Mouse (Mus musculus) olfactory bulb, adult 2 months (tissue): ENCODE results near the gene Snrnp200. TPM values are rescaled to one million over a fixed set of nuclear protein-coding genes. Genes with fewer than 3 reads are reported as not detected.
"Not testable (repeated sequence)": the region's sequence is repeated elsewhere in the genome, so short reads cannot be mapped to it uniquely, and the experiment has no call there.

Experiments used
- H3K27ac ChIP-seq: fragments of 200-500 bp; 2 replicates; pipeline ENCODE4 v1.5.1; 2012; ENCODE audit warnings: low read depth, low read length; ENCODE audit not compliant: insufficient read depth
- H3K4me1 ChIP-seq: fragments of 200-500 bp; 2 replicates; pipeline ENCODE4 v1.6.1; 2012; ENCODE audit warnings: low read length; ENCODE audit not compliant: control insufficient read depth, insufficient read depth
- H3K4me3 ChIP-seq: fragments of 200-500 bp; 2 replicates; pipeline ENCODE4 v1.5.1; 2012; ENCODE audit warnings: mild to moderate bottlenecking, low read depth, low read length, moderate library complexity; ENCODE audit not compliant: insufficient read depth
- CTCF ChIP-seq: fragments of 200-500 bp; IDR thresholded peaks from 2 replicates; pipeline ENCODE4 v1.5.1; 2012; ENCODE audit warnings: low read depth, mild to moderate bottlenecking, low read length, moderate library complexity; ENCODE audit not compliant: insufficient read depth
- POLR2A ChIP-seq: fragments of 200-500 bp; IDR thresholded peaks from 2 replicates; pipeline ENCODE4 v1.6.1; 2012; ENCODE audit warnings: mild to moderate bottlenecking, low read depth, low read length, moderate library complexity; ENCODE audit not compliant: insufficient read depth
- WGBS: fragments of 180-500 bp; shearing (Covaris S2); methylation state at CpG from one replicate; pipeline ENCODE4 v1.1.7; 2018; 5-methylcytosine and 5-hydroxymethylcytosine counted together
- polyA plus RNA-seq: library from polyadenylated mRNA; stranded (reverse); fragments of >200 nt; gene quantifications from 2 replicates; pipeline ENCODE4 v1.2.4, GENCODE M21; 2012; ENCODE audit warnings: low replicate concordance; ENCODE audit not compliant: missing spikeins, insufficient read depth, insufficient read length

Snrnp200 gene
- 192 TPM in 1 of 2 replicates, not detected in the other for polyA plus RNA-seq

DNA sequence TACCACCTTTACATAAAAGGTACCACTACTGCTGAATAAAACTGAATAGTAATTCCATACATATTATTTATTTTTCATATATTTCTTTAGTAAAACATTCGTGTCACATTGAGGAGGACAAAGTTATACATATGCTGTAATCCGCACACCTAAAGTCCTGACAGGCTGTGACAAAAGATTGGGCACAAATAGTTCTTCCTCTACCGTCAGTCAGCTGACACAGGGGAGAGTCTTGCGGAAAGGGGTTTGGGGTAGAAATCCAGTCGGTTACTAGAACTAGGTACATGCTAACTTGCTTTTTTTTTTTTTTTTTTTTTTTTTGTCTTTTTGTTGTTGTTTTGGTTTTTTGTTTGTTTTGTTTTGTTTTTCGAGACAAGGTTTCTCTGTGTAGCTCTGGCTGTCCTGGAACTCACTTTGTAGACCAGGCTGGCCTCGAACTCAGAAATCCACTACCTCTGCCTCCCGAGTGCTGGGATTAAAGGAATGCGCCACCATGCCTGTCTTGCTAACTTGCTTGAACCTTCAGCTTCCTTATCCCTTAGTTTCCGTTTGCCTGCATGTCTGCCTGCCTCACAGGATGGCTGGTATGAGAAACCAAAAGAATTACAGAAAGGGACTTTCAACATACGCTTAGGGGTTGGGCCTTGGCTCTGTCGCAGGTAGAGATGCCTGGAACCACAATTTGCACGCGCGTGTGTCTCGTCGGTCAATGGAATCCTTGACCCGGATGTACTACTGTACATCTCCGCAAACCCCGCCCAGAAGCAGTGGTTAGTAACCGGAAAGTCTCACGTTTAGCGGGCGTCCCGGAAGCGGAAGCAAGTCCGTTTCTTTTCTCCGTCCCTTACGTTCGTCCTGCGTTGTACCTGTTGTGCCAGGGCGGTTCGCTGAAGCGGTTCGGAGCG is at the start of gene Snrnp200, which contains the start of gene 1810024B03Rik:
Gene Snrnp200, plus strand, starts transcription at position 840 of the 905 bp plus-strand sequence.
Gene 1810024B03Rik, minus strand, starts transcription at position 734 of the 905 bp plus-strand sequence.
- WGBS: 12% methylated on average over 36 of the region's 36 CpGs
- no peak for TF ChIP-seq CTCF
- TF ChIP-seq POLR2A: no peak
- Histone ChIP-seq H3K27ac (peak within 1 kb of the TSS; percentile 9; the same call in 1 of the 2 replicates), H3K4me3 (peak within 1 kb of the TSS; percentile 78), H3K4me1 (peaks cover 3% of the 10 kb centered on the region; the same call in 1 of the 2 replicates)

DNA sequence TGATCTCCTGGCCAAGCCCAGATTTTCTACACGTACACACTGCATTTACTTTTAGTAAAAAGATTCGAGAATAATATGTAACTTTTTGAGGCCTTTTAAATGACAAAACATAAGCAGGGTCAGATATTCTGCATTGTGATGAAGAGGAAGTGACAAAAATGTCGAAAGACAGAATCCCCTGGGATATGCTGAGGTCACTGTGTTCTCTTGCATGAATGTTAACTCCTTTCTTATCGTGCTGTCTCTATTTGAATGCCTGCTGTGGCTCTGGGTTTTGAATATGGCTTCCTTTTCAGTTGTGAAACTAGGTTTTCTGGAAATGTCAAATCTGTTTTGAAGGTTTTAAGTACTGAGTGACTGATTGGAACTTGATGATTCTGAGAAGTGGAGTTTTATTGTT is 42.5 kb upstream of the Snrnp200 start:
- H3K27ac ChIP-seq: no peak overlapping the region
- no peaks in the 10 kb centered on the region for H3K4me1 ChIP-seq
- 60% methylated on average over 4 of the region's 4 CpGs for WGBS
- no peak overlapping the region for H3K4me3 ChIP-seq
- TF ChIP-seq CTCF: no peak
- TF ChIP-seq POLR2A: no peak

DNA sequence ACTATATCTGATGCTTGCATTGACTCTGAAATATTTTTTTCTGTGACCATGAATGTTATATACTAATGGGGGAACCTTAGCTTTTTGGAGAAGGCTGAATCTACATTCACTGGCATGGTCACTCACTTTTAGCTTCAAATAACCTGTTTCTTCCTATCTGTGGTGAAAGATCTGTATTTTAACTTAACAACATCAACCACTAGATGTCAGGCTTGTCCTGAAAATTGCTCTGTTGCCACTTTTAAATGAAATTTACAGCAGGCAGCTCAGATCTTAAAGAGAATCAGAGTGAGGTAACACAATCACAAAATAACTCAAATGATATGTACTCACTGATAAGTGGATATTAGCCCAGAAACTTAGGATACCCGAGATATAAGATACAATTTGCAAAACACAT is 41.9 kb upstream of the Snrnp200 start:
- not testable (repeated sequence) for H3K27ac ChIP-seq, H3K4me1 ChIP-seq, H3K4me3 ChIP-seq
- WGBS: 5% methylated on average over 1 of the region's 1 CpGs

DNA sequence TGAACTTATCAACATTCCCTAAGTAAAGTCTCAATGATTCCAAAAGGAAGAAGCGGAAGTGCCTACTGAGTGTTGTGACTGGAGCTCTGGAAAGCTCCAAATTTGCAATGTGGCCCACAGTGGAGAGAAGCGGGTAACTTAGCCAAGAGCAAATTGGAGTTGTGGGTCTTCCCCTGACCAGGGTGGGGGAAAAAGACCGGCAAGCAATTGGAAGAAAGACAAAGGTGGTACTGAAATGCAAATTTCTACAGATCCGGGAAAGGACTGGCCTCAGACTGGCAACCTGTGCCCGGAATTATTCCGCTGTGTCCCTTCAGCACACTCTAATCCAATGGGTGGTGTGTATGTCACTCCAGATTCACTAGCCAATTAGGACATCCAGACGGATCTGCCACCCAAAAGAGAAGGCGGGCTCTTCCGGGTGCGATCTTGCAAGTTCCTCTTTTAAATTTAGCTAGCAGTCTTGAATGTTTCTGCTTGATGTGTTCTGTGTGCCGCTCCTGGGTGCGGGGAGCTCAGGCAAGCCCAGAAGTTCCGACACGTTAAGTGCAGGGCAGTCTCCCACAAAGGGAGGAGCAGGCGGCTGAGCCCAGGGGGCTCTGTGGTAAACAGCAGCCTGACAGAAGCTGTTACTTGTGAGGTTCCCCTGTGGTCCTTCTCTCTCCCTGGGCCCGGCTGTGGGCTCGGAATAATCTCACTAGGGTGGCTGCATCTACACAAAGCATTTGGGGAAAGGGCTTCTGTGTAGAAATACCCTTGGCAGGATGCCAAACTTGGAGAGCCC is 25.4 kb upstream of the Snrnp200 start:
- no peaks in the 10 kb centered on the region for H3K4me1 ChIP-seq
- TF ChIP-seq CTCF (peak; percentile 24; the same call in 1 of the 2 replicates), POLR2A (peak; percentile 41; the same call in 1 of the 2 replicates)
- H3K27ac ChIP-seq: peak overlapping the region; percentile 92
- peak overlapping the region; percentile 92 for H3K4me3 ChIP-seq
- 2% methylated on average over 17 of the region's 17 CpGs for WGBS

DNA sequence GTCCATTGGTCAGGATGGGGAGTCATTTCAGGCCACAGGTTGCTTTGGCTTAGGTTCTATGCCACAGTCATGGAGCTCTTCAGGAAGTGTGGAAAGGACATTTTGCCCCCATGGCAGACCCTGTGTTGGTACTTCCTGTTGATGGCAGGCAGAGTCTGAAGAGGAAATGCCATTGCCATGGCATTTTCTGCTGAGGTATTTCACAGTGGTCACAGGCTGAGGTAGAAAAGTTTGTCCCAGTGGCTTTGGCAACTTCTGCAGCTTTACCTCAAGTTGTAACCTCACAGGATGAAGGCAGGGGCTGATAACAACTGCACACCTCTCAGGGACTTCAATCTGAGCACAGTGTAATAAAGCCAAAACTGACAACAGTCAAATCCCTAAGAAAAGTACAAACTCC is 18.6 kb upstream of the Snrnp200 start:
- Histone ChIP-seq H3K4me3 (no peak overlapping the region), H3K4me1 (no peaks in the 10 kb centered on the region), H3K27ac (no peak overlapping the region)
- no peak for TF ChIP-seq CTCF
- no peak for TF ChIP-seq POLR2A

DNA sequence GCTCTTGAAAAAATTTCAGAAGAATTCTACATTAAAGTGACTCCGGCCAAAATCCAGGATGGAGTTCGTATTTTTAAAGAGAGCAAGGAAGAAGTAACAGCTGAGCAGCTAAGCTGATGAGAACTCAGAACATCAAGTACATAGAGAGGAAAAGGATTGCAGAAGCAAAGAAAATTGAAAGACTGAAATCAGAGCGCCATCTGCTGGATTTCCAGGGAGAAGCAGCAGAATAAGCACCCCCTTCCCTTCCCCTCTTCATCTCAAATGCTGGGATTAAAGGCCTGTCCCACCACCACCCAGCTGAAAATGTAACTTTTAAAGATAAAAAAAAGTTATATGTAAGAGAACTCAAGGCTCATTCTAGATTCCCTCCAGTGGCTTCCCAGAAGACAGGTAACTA is 3.3 kb upstream of the Snrnp200 start:
- TF ChIP-seq CTCF: no peak
- TF ChIP-seq POLR2A: no peak
- 30% methylated on average over 3 of the region's 3 CpGs for WGBS
- Histone ChIP-seq H3K27ac (no peak overlapping the region), H3K4me1 (peaks cover 3% of the 10 kb centered on the region; the same call in 1 of the 2 replicates), H3K4me3 (no peak overlapping the region)

DNA sequence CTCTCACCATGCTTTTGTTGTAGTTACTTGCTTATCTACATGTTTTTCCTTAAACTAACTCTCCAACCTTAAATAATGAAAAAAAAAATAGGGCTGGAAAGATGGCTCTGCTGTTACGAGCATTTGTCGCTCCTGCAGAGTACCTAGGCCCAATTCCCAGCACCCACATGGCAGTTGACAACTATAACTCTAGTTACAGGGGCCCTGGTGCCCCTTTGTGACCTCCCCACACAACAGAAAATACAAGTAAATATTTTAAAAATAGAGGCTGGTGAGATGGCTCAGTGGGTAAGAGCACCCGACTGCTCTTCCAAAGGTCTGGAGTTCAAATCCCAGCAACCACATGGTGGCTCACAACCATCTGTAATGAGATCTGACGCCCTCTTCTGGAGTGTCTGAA is 2.2 kb upstream of the Snrnp200 start:
- H3K4me3 ChIP-seq, H3K4me1 ChIP-seq, H3K27ac ChIP-seq: not testable (repeated sequence)
- 88% methylated on average over 4 of the region's 4 CpGs for WGBS

DNA sequence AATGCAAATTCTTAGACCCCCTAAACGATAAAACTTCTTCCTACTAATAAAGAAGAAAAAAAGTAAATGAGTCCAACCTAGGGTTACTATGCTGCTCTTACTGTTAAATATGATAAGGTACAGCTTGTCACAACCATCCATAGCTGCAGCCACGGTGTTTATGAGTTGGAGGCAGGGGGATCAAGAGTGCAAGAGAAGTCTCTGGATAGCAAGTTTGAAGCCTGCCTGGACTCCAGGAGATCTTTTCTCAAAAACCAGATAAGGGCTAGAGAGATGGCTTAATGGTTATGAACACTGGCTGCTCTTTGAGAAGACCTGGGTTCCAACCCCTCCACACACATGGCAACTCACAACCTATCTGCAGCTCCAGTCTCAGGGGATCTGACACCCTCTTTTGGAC is 1.3 kb upstream of the Snrnp200 start:
- TF ChIP-seq CTCF (no peak), POLR2A (no peak)
- Histone ChIP-seq H3K4me3 (no peak overlapping the region), H3K4me1 (peaks cover 3% of the 10 kb centered on the region; the same call in 1 of the 2 replicates), H3K27ac (no peak overlapping the region)
- 95% methylated on average over 2 of the region's 2 CpGs for WGBS

DNA sequence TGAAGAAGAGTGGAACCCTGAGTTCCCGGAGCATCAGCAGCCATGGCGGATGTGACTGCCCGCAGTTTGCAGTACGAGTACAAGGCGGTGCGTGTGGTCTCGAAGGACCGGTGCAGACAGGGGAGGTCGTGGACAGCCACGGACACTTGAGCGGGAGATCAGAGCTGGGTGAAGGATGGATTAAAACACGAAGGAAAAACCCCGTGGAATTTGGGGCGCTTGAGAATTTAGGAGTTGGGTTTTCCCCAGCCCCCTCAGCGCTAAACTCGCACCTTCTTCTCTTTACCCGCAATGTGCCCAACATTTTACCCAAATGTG is 225 bp downstream of the Snrnp200 start:
- 0% methylated on average over 17 of the region's 17 CpGs for WGBS
- TF ChIP-seq POLR2A: 0 out of 2 replicates have a peak, but pooled peaks have one; percentile 59
- no peak for TF ChIP-seq CTCF

More for the DNA sequence above, 225 bp downstream of the Snrnp200 start:
- Histone ChIP-seq H3K27ac (peak overlapping the region; percentile 9; the same call in 1 of the 2 replicates), H3K4me1 (peaks cover 3% of the 10 kb centered on the region; the same call in 1 of the 2 replicates), H3K4me3 (peak overlapping the region; percentile 78)
